ENCODE assay signal across 19 mouse cellular contexts in genomic region chr19:36916876-36917389, GRCm38 (mm10). TPM values are rescaled to one million over a fixed set of nuclear protein-coding genes. Genes with fewer than 3 reads are reported as not detected.
DNase-seq lines count a peak whose midpoint lies in the region; ATAC-seq and TF ChIP-seq lines count a peak whose summit lies in the region.
"Had no signal": no experiment of that assay in that cellular context is flagged by ENCODE, and none has a peak within 500 bp of the region (broad histone marks: within the 10 kb centered on the region; RNA-seq: fewer than 3 reads in every experiment).

No protein-coding gene starts in this region.

- no peaks in the 10 kb centered on the region for H3K36me3 ChIP-seq in midbrain, embryonic 10.5 days
- no peaks in the 10 kb centered on the region for H3K36me3 ChIP-seq in midbrain, postnatal 0 days (ENCODE audit: insufficient read depth, low read length)
- H3K36me3 ChIP-seq in forebrain, embryonic 16.5 days (ENCODE audit: control insufficient read depth, insufficient read depth) = no peaks in the 10 kb centered on the region
- no peaks in the 10 kb centered on the region for H3K36me3 ChIP-seq in midbrain, embryonic 11.5 days (ENCODE audit: control insufficient read depth, insufficient read depth, low read length)
- no peaks in the 10 kb centered on the region for H3K36me3 ChIP-seq in neural tube, embryonic 15.5 days
- H3K36me3 ChIP-seq: heart, embryonic 13.5 days; limb, embryonic 10.5 days; liver, embryonic 13.5 days had no signal

- H3K27ac ChIP-seq in midbrain, embryonic 10.5 days (replicated peaks) = peak overlapping the region; percentile 53; the same call in 1 of the 2 replicates
- no peak overlapping the region for H3K27ac ChIP-seq in midbrain, postnatal 0 days (ENCODE audit: low read depth, low read length)
- no peak overlapping the region for H3K27ac ChIP-seq in forebrain, embryonic 16.5 days (ENCODE audit: low read length)
- H3K27ac ChIP-seq in midbrain, embryonic 11.5 days (ENCODE audit: low read depth, low read length) = no peak overlapping the region
- no peak overlapping the region for H3K27ac ChIP-seq in neural tube, embryonic 15.5 days (replicated peaks)
- H3K27ac ChIP-seq: heart, embryonic 13.5 days; limb, embryonic 10.5 days; liver, embryonic 13.5 days had no signal

- peaks cover 57% of the 10 kb centered on the region for H3K4me1 ChIP-seq in midbrain, embryonic 10.5 days
- peaks cover 2% of the 10 kb centered on the region; the same call in 1 of the 2 replicates for H3K4me1 ChIP-seq in midbrain, postnatal 0 days (ENCODE audit: insufficient read depth, low read length)
- H3K4me1 ChIP-seq in forebrain, embryonic 16.5 days (replicated peaks; ENCODE audit: control insufficient read depth, insufficient read depth, low read length) = peaks cover 14% of the 10 kb centered on the region
- H3K4me1 ChIP-seq in midbrain, embryonic 11.5 days (ENCODE audit: control insufficient read depth, insufficient read depth, low read length) = peaks cover 9% of the 10 kb centered on the region
- H3K4me1 ChIP-seq in neural tube, embryonic 15.5 days = peaks cover 15% of the 10 kb centered on the region

- no peak overlapping the region for H3K4me2 ChIP-seq in midbrain, postnatal 0 days (ENCODE audit: low read depth, low read length, poor library complexity, severe bottlenecking)
- peak overlapping the region; percentile 11; the same call in 1 of the 2 replicates for H3K4me2 ChIP-seq in forebrain, embryonic 16.5 days (ENCODE audit: low read length)
- H3K4me2 ChIP-seq in midbrain, embryonic 11.5 days = peak overlapping the region; percentile 33
- H3K4me2 ChIP-seq in neural tube, embryonic 15.5 days = peak overlapping the region; percentile 30
- H3K4me2 ChIP-seq: liver, embryonic 13.5 days had no signal

- no peak for ATAC-seq in midbrain, postnatal 0 days (ENCODE audit: low FRiP score)
- ATAC-seq in forebrain, embryonic 16.5 days = no peak
- no peak for ATAC-seq in midbrain, embryonic 11.5 days (ENCODE audit: low FRiP score)
- no peak for ATAC-seq in neural tube, embryonic 15.5 days (ENCODE audit: low FRiP score)
- ATAC-seq: Patski had no signal

- 81% methylated on average over 1 of the region's 1 CpGs for WGBS in midbrain, embryonic 10.5 days
- WGBS in midbrain, postnatal 0 days = 90% methylated on average over 1 of the region's 1 CpGs
- 77% methylated on average over 1 of the region's 1 CpGs for WGBS in forebrain, embryonic 16.5 days
- 94% methylated on average over 1 of the region's 1 CpGs for WGBS in midbrain, embryonic 11.5 days
- WGBS in neural tube, embryonic 15.5 days = 94% methylated on average over 1 of the region's 1 CpGs

- TF ChIP-seq CTCF in midbrain, postnatal 0 days (IDR thresholded peaks at IDR 0.05) = no peak

- H3K4me3 ChIP-seq in midbrain, embryonic 10.5 days = peak overlapping the region; percentile 84
- no peak overlapping the region for H3K4me3 ChIP-seq in midbrain, postnatal 0 days (ENCODE audit: low read depth, low read length)
- no peak overlapping the region for H3K4me3 ChIP-seq in forebrain, embryonic 16.5 days (replicated peaks; ENCODE audit: low read length)
- no peak overlapping the region for H3K4me3 ChIP-seq in midbrain, embryonic 11.5 days (ENCODE audit: low read depth, low read length)
- 0 out of 2 replicates have a peak overlapping the region, but pooled peaks have one; percentile 4 for H3K4me3 ChIP-seq in neural tube, embryonic 15.5 days (replicated peaks)
- H3K4me3 ChIP-seq: limb, embryonic 10.5 days; liver, embryonic 13.5 days had no signal

- no peak overlapping the region for H3K9ac ChIP-seq in midbrain, postnatal 0 days (replicated peaks; ENCODE audit: low read length, poor library complexity, severe bottlenecking)
- no peak overlapping the region for H3K9ac ChIP-seq in forebrain, embryonic 16.5 days (replicated peaks; ENCODE audit: low read depth, low read length)
- no peak overlapping the region for H3K9ac ChIP-seq in midbrain, embryonic 11.5 days (ENCODE audit: low read length)
- no peak overlapping the region for H3K9ac ChIP-seq in neural tube, embryonic 15.5 days (replicated peaks)
- H3K9ac ChIP-seq: liver, embryonic 13.5 days had no signal

- no peaks in the 10 kb centered on the region for H3K9me3 ChIP-seq in midbrain, embryonic 10.5 days (replicated peaks)
- H3K9me3 ChIP-seq in midbrain, postnatal 0 days (ENCODE audit: low read length) = no peaks in the 10 kb centered on the region
- no peaks in the 10 kb centered on the region for H3K9me3 ChIP-seq in forebrain, embryonic 16.5 days (ENCODE audit: control insufficient read depth, low read length)
- H3K9me3 ChIP-seq in midbrain, embryonic 11.5 days (ENCODE audit: control insufficient read depth, low read length) = no peaks in the 10 kb centered on the region
- H3K9me3 ChIP-seq in neural tube, embryonic 15.5 days (replicated peaks) = no peaks in the 10 kb centered on the region
- H3K9me3 ChIP-seq: heart, embryonic 13.5 days; limb, embryonic 10.5 days; liver, embryonic 13.5 days had no signal

- no peaks in the 10 kb centered on the region for H3K27me3 ChIP-seq in midbrain, embryonic 10.5 days (ENCODE audit: low read depth, poor library complexity, severe bottlenecking)
- H3K27me3 ChIP-seq in midbrain, postnatal 0 days (ENCODE audit: insufficient read depth, low read length) = no peaks in the 10 kb centered on the region
- H3K27me3 ChIP-seq in forebrain, embryonic 16.5 days (replicated peaks; ENCODE audit: control insufficient read depth, insufficient read depth, low read length) = no peaks in the 10 kb centered on the region
- H3K27me3 ChIP-seq in midbrain, embryonic 11.5 days (ENCODE audit: control insufficient read depth, insufficient read depth, low read length) = no peaks in the 10 kb centered on the region; the same call in 1 of the 2 replicates
- H3K27me3 ChIP-seq in neural tube, embryonic 15.5 days (replicated peaks) = no peaks in the 10 kb centered on the region
- H3K27me3 ChIP-seq: heart, embryonic 13.5 days; Patski had no signal

- DNase-seq in midbrain, embryonic 10.5 days (ENCODE audit: low spot score) = no peak
- no peak for DNase-seq in midbrain, postnatal 0 days (ENCODE audit: low spot score)
- no peak for DNase-seq in midbrain, embryonic 11.5 days (ENCODE audit: low spot score, missing footprints)
- no peak for DNase-seq in heart, adult 9 months (ENCODE audit: low spot score in 2 of 2)
- no peak for DNase-seq in right cerebral cortex, postnatal 36 days (ENCODE audit: low spot score in 2 of 2)
- no peak for DNase-seq in lung, postnatal 25 days (ENCODE audit: low spot score)
- DNase-seq: cerebellum, adult 11 months; cerebellum, postnatal 36 days; gastrocnemius, postnatal 14 days; kidney, adult 9 months; kidney, postnatal 4 days; layer of hippocampus, postnatal 36 days; liver, embryonic 13.5 days; lung, postnatal 10 days had no signal

RNA-seq across cellular contexts. Expression of gene Fgfbp3, which starts 2.5 kb away (rescaled TPM):
- polyA plus RNA-seq in midbrain, embryonic 10.5 days (2016; fragmentation: Nextera tagmentation; extraction: Ambion mirVana) = 23.9 and 33.3 TPM in 2 replicates
- 30.4 and 36.0 TPM in 2 replicates for total RNA-seq in midbrain, postnatal 0 days (2014; rRNA removed)
- 28.7 and 30.5 TPM in 2 replicates for polyA plus RNA-seq in midbrain, postnatal 0 days (2015; fragmentation: Nextera tagmentation; extraction: Ambion mirVana)
- 26.3 and 29.3 TPM in 2 replicates for polyA plus RNA-seq in forebrain, embryonic 16.5 days (2015; fragmentation: Nextera tagmentation; extraction: Ambion mirVana)
- polyA plus RNA-seq in midbrain, embryonic 11.5 days (2014; fragmentation: Nextera tagmentation; extraction: Ambion mirVana) = 41.8 and 45.9 TPM in 2 replicates
- polyA plus RNA-seq in neural tube, embryonic 15.5 days (2015; fragmentation: Nextera tagmentation; extraction: Ambion mirVana) = 70.8 and 91.9 TPM in 2 replicates

RNA-seq across cellular contexts. Expression of gene Btaf1, which starts 8.9 kb away (rescaled TPM):
- polyA plus RNA-seq in midbrain, embryonic 10.5 days (2016; fragmentation: Nextera tagmentation; extraction: Ambion mirVana) = 17.5 and 19.2 TPM in 2 replicates
- total RNA-seq in midbrain, postnatal 0 days (2014; rRNA removed) = 16.4 and 24.4 TPM in 2 replicates
- polyA plus RNA-seq in midbrain, postnatal 0 days (2015; fragmentation: Nextera tagmentation; extraction: Ambion mirVana) = 2.9 and 3.5 TPM in 2 replicates
- polyA plus RNA-seq in forebrain, embryonic 16.5 days (2015; fragmentation: Nextera tagmentation; extraction: Ambion mirVana) = 12.3 TPM in 2 replicates
- polyA plus RNA-seq in midbrain, embryonic 11.5 days (2014; fragmentation: Nextera tagmentation; extraction: Ambion mirVana) = 20.9 and 21.9 TPM in 2 replicates
- 7.6 and 8.1 TPM in 2 replicates for polyA plus RNA-seq in neural tube, embryonic 15.5 days (2015; fragmentation: Nextera tagmentation; extraction: Ambion mirVana)

Comparison
In these comparisons a context has a peak if more than half of its experiments do, and no peak if none do; other contexts are left out.
1. H3K4me3 ChIP-seq: peak in midbrain, embryonic 10.5 days (single experiment) and neural tube, embryonic 15.5 days (single experiment); none in midbrain, postnatal 0 days (single experiment), forebrain, embryonic 16.5 days (single experiment) and midbrain, embryonic 11.5 days (single experiment).